Mouse (Mus musculus) heart, postnatal 4 days (tissue): Measurements from ENCODE around the gene Btn2a2. TPM values are rescaled to one million over a fixed set of nuclear protein-coding genes. Genes with fewer than 3 reads are reported as not detected.

Source experiments
- DNase-seq: peaks from one replicate; pipeline ENCODE4 v3.0.0; 2021
- total RNA-seq, 2 experiments: library from RNA; stranded (reverse); gene quantifications; 2 replicates each; pipeline ENCODE4 v1.2.3; 2021

Btn2a2 gene
- total RNA-seq = not detected

GRCm38 (mm10) chr13:23488400-23489322 lies at the start of gene Btn2a2:
Gene Btn2a2, minus strand, starts transcription at chr13:23488857.
- peak; percentile 63 for DNase-seq

GRCm38 (mm10) chr13:23538249-23538648 lies 49.6 kb upstream of the Btn2a2 start:
- no peak for DNase-seq

- DNase-seq = no peak
Observed at GRCm38 (mm10) chr13:23537006-23537710, 48.5 kb upstream of the Btn2a2 start.

- DNase-seq = no peak
Observed at GRCm38 (mm10) chr13:23536076-23536822, 47.6 kb upstream of the Btn2a2 start.

DNA sequence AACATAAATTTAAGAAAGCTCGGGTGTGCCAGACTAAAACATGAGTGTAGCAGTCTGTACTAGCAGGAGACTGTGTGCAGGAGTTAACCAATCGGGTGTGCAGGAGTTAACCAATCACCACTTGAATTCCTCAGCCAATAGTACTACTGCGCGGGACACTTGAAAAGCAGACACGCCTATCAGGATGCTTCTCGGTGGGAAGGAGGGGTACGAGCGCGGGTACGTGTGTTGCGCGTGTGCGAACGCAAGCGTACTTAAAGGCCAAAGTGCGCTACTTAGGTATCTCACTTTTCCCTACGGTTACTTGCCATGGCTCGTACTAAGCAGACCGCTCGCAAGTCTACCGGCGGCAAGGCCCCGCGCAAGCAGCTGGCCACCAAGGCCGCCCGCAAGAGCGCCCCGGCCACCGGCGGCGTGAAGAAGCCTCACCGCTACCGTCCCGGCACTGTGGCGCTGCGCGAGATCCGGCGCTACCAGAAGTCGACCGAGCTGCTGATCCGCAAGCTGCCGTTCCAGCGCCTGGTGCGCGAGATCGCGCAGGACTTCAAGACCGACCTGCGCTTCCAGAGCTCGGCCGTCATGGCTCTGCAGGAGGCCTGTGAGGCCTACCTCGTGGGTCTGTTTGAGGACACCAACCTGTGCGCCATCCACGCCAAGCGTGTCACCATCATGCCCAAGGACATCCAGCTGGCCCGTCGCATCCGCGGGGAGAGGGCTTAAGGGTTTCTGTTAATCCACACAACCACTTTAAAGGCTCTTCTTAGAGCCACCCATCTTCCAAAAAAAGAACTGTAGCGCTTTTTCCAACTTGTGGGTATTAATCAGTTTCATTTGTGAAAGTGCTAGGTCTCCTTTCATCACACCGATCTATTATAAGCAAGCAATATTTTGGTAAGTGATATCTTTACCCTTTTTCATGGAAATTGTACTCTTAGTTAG lies 46.7 kb upstream of the Btn2a2 start, which contains the start of gene Hist1h3g:
Hist1h3g (plus strand) TSS at position 286 of the 939 bp plus-strand sequence.
- peak; percentile 88 for DNase-seq

GRCm38 (mm10) chr13:23534368-23535131 lies 45.9 kb upstream of the Btn2a2 start:
- DNase-seq = no peak

DNA sequence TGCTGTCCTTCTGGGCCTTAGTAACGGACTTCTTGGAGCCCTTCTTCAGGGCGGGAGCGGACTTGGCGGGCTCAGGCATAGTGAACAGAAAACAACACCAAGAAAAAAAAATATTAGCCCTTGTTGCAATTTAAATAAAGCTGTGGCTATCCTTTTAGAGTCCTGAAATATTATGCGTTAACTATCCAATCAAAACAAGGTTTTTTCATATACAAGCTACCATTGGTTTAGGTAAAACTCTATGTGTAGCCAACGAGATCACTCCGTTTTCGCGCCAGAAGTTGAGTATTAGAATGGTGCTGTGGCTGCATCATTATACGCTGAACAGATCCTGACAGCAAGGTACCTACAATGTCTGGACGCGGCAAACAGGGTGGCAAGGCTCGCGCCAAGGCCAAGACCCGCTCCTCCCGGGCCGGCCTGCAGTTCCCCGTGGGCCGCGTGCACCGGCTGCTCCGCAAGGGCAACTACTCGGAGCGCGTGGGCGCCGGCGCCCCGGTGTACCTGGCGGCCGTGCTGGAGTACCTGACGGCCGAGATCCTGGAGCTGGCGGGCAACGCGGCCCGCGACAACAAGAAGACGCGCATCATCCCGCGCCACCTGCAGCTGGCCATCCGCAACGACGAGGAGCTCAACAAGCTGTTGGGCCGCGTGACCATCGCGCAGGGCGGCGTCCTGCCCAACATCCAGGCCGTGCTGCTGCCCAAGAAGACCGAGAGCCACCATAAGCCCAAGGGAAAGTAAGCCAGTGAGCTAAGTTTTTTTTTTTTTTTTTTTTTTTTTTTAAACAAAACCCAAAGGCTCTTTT lies 45.1 kb upstream of the Btn2a2 start, which contains the start of gene Hist1h2af:
Hist1h2af (plus strand) TSS at position 347 of the 808 bp plus-strand sequence.
- DNase-seq = peak; percentile 72

- no peak for DNase-seq
Observed at GRCm38 (mm10) chr13:23532262-23533075, 43.8 kb upstream of the Btn2a2 start.

GRCm38 (mm10) chr13:23530901-23531875 lies 42.5 kb upstream of the Btn2a2 start, which contains the start of gene Hist1h4h:
Gene Hist1h4h, plus strand, starts transcription at chr13:23531050.
- DNase-seq = peak; percentile 97

DNA sequence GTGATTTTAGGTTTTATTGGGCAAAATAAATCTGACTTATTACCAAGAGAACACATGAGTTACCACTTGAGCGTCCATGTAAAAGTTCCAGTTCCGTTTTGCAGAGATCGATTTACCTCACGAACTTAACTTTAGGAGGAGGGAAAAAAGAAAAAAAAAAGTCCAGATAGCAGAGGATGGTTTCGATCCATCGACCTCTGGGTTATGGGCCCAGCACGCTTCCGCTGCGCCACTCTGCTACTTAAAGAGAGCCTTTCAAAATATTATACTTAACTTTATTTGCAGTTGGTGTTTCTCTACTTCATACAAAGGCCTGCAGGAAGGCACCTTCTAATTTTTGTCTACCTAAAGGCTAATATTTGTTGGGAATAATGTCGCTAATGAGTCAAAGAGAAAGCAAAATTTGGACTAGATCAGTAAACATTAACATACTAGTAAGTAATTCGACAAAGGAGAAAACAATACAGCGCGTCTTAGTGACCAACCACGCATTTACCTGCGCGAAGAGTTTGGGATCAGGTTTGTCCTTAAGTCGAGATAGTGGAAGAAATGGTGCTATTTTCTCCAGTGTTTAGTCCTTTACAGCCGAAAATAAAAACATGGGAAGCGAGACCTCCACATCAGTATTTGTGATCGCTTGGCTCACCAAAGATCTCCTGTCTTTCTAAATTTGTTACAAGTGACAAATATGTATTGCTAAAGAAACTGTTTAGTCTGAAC lies 41.7 kb upstream of the Btn2a2 start:
- peak; percentile 73 for DNase-seq

DNA sequence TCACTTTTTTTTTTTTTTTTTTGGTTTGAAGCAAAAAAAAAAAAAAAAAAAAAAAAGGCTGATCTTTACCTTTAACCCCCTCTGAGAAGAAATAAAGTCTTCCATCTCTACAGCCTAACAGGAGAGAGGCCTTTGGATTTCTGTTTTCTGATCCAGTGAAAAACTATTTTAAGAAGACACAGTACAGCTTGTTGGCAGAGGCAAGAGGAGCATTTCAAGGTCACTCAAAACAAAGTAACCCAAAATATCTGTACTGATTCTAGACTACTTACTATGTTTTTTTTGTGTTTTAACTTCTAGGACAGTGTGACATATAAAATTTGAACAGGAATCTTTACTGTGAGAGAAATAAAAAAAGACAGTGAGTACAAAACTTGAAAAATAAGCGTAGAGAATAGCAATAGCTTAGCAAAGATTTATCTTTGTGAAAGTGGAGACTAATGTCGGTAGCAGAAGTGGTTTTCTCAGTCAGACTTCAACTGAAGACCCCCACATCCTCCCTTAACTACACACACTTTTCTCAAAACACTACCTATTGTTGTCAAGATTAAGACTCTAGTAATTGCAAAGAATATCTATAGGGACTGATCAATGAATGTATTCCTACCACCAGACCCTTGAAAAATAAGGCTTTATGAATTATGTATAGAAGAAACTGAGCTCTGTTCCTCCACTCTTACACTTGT lies 41.0 kb upstream of the Btn2a2 start:
- no peak for DNase-seq

DNA sequence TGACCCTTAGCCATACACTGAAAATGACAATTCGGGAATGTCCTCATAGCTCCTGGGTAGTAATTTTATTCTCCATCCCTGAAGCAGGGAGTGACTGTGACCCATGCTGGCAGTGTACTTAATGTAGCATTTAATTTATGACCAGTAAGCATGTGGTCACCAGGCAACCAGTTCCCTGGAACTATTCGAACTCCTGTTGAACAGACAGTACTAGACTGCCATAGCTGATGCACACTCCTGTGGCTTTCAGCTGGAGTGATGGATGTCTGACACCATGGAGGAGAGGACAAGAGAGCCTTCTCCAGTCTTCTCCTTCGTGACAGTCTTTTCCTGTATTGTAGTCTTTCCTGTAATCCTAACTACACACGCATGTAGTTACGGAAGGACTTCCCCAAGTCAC lies 40.3 kb upstream of the Btn2a2 start:
- no peak for DNase-seq

DNA sequence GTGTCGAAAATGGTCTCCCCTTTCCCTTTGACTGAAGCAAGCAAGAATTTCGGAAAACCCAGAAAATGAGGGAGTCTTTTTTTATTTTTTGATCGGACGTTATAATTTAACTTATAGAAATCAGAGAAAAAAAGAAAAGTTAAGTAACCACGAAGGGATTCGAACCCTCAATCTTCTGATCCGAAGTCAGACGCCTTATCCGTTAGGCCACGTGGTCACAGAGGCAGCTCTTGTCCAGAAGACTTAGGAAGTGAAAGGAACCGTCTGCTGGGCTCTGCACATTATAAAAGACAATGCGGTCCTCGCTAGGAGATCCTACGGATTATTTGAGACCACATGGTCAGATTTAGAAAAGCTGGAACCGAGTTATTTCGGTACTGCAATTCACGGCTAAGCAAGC lies 37.7 kb upstream of the Btn2a2 start:
- DNase-seq = peak; percentile 95

- DNase-seq = no peak
Observed at GRCm38 (mm10) chr13:23525901-23526300, 37.2 kb upstream of the Btn2a2 start.

- DNase-seq = peak; percentile 84
Observed at GRCm38 (mm10) chr13:23524654-23525053, 36.0 kb upstream of the Btn2a2 start.

- no peak for DNase-seq
Observed at GRCm38 (mm10) chr13:23523976-23524375, 35.3 kb upstream of the Btn2a2 start.
